Mouse (Mus musculus) testis, adult 2 months (tissue): ENCODE measurements around the gene Mucl3. TPM values are rescaled to one million over a fixed set of nuclear protein-coding genes. Genes with fewer than 3 reads are reported as not detected.

ENCODE experiments used
- H3K27ac ChIP-seq: fragments of 200-500 bp; 2 replicates; pipeline ENCODE4 v1.5.1; 2012; ENCODE audit warnings: low read depth, low read length; ENCODE audit not compliant: control insufficient read depth, insufficient read depth
- H3K27me3 ChIP-seq: fragments of 200-500 bp; 2 replicates; pipeline ENCODE4 v1.6.1; 2012; ENCODE audit warnings: mild to moderate bottlenecking, low read length, moderate library complexity; ENCODE audit not compliant: control insufficient read depth, insufficient read depth
- H3K36me3 ChIP-seq: fragments of 200-500 bp; 2 replicates; pipeline ENCODE4 v1.6.1; 2012; ENCODE audit warnings: mild to moderate bottlenecking, low read length; ENCODE audit not compliant: control insufficient read depth, insufficient read depth
- H3K4me1 ChIP-seq: fragments of 200-500 bp; 2 replicates; pipeline ENCODE4 v1.6.1; 2012; ENCODE audit warnings: low read length; ENCODE audit not compliant: control insufficient read depth, insufficient read depth
- H3K4me3 ChIP-seq: fragments of 200-500 bp; 2 replicates; pipeline ENCODE4 v1.5.1; 2012; ENCODE audit warnings: low read depth, mild to moderate bottlenecking, low read length, moderate library complexity, mixed read lengths; ENCODE audit not compliant: control insufficient read depth
- CTCF ChIP-seq: fragments of 200-500 bp; IDR thresholded peaks from 2 replicates; pipeline ENCODE4 v1.5.1; 2012; ENCODE audit warnings: low read depth, mild to moderate bottlenecking, inconsistent platforms, low read length, moderate library complexity; ENCODE audit not compliant: control insufficient read depth, insufficient read depth, insufficient replicate concordance
- POLR2A ChIP-seq: fragments of 200-500 bp; IDR thresholded peaks from 2 replicates; pipeline ENCODE4 v1.6.1; 2012; ENCODE audit warnings: low read depth, mild to moderate bottlenecking, inconsistent platforms, low read length, moderate library complexity; ENCODE audit not compliant: control insufficient read depth
- polyA plus RNA-seq: library from polyadenylated mRNA; depleted of rRNA; stranded (reverse); fragments of >200 nt; gene quantifications from 2 replicates; pipeline ENCODE4 v1.2.3, GENCODE M21; 2012

The Mucl3 gene
- polyA plus RNA-seq, 1 experiment, result 0.10 TPM

- no peak overlapping the region for H3K4me3 ChIP-seq
Observed at GRCm38 (mm10) chr17:35635202-35635601, 8.3 kb downstream of the Mucl3 start.

GRCm38 (mm10) chr17:35633992-35634391, 9.5 kb downstream of the Mucl3 start:
- H3K4me3 ChIP-seq, result no peak overlapping the region
- TF ChIP-seq CTCF (peak; percentile 29; the same call in 1 of the 2 replicates), POLR2A (no peak)
- H3K27ac ChIP-seq, result no peak overlapping the region
- peaks cover 10% of the 10 kb centered on the region for H3K4me1 ChIP-seq
- H3K36me3 ChIP-seq, result no peaks in the 10 kb centered on the region
- H3K27me3 ChIP-seq, result no peaks in the 10 kb centered on the region

More at GRCm38 (mm10) chr17:35635202-35635601, 8.3 kb downstream of the Mucl3 start:
- Histone ChIP-seq H3K36me3 (no peaks in the 10 kb centered on the region), H3K27me3 (no peaks in the 10 kb centered on the region), H3K27ac (no peak overlapping the region), H3K4me1 (peaks cover 15% of the 10 kb centered on the region)
- TF ChIP-seq POLR2A (no peak), CTCF (no peak)

- Histone ChIP-seq H3K4me3 (no peak within 1 kb of the TSS), H3K4me1 (no peaks in the 10 kb centered on the region), H3K27me3 (no peaks in the 10 kb centered on the region), H3K27ac (no peak within 1 kb of the TSS), H3K36me3 (no peaks in the 10 kb centered on the region)
- no peak for TF ChIP-seq POLR2A
Observed at GRCm38 (mm10) chr17:35626537-35626936, 17.0 kb downstream of the Mucl3 start, which contains the start of gene Gm9573. Gm9573 (minus strand) TSS chr17:35626637.

GRCm38 (mm10) chr17:35617127-35617526, 26.4 kb downstream of the Mucl3 start:
- no peak overlapping the region for H3K4me3 ChIP-seq
- H3K36me3 ChIP-seq, result no peaks in the 10 kb centered on the region
- no peaks in the 10 kb centered on the region for H3K4me1 ChIP-seq
- no peak for TF ChIP-seq POLR2A
- no peak for TF ChIP-seq CTCF
- no peaks in the 10 kb centered on the region for H3K27me3 ChIP-seq
- H3K27ac ChIP-seq, result no peak overlapping the region

GRCm38 (mm10) chr17:35601736-35602354, 41.6 kb downstream of the Mucl3 start:
- TF ChIP-seq CTCF (no peak), POLR2A (no peak)
- Histone ChIP-seq H3K4me3 (no peak overlapping the region), H3K27me3 (no peaks in the 10 kb centered on the region), H3K4me1 (no peaks in the 10 kb centered on the region), H3K27ac (no peak overlapping the region), H3K36me3 (no peaks in the 10 kb centered on the region)

GRCm38 (mm10) chr17:35601249-35601648, 42.2 kb downstream of the Mucl3 start, which contains the start of gene Sfta2:
Sfta2 (plus strand) TSS chr17:35601549.
- no peaks in the 10 kb centered on the region for H3K4me1 ChIP-seq
- H3K4me3 ChIP-seq, result no peak within 1 kb of the TSS
- TF ChIP-seq POLR2A (no peak), CTCF (no peak)
- no peak within 1 kb of the TSS for H3K27ac ChIP-seq
- no peaks in the 10 kb centered on the region for H3K36me3 ChIP-seq
- H3K27me3 ChIP-seq, result no peaks in the 10 kb centered on the region

- H3K27ac ChIP-seq, result no peak overlapping the region
- TF ChIP-seq POLR2A, result no peak
- TF ChIP-seq CTCF, result no peak
- no peak overlapping the region for H3K4me3 ChIP-seq
- no peaks in the 10 kb centered on the region for H3K36me3 ChIP-seq
- H3K4me1 ChIP-seq, result no peaks in the 10 kb centered on the region
- H3K27me3 ChIP-seq, result 0 out of 2 replicates have a peak, but pooled peaks cover under 1% of the 10 kb centered on the region
Observed at GRCm38 (mm10) chr17:35597399-35597798, 46.1 kb downstream of the Mucl3 start.

GRCm38 (mm10) chr17:35594456-35594855, 49.0 kb downstream of the Mucl3 start:
- H3K27ac ChIP-seq, result no peak overlapping the region
- H3K27me3 ChIP-seq, result 0 out of 2 replicates have a peak, but pooled peaks cover 2% of the 10 kb centered on the region
- H3K36me3 ChIP-seq, result no peaks in the 10 kb centered on the region
- H3K4me3 ChIP-seq, result no peak overlapping the region
- peaks cover 12% of the 10 kb centered on the region for H3K4me1 ChIP-seq
- TF ChIP-seq CTCF, result no peak
- TF ChIP-seq POLR2A, result no peak
